Mouse (Mus musculus): ENCODE results near the gene Bcl7c. TPM values are rescaled to one million over a fixed set of nuclear protein-coding genes. Genes with fewer than 3 reads are reported as not detected.
A peak's percentile ranks its signal among the peaks of the same experiment; 100 is the strongest.

Gene Bcl7c
- 65.9 and 79.1 TPM in 2 replicates for polyA plus RNA-seq (2014; fragmentation: Nextera tagmentation; extraction: Ambion mirVana)

DNA sequence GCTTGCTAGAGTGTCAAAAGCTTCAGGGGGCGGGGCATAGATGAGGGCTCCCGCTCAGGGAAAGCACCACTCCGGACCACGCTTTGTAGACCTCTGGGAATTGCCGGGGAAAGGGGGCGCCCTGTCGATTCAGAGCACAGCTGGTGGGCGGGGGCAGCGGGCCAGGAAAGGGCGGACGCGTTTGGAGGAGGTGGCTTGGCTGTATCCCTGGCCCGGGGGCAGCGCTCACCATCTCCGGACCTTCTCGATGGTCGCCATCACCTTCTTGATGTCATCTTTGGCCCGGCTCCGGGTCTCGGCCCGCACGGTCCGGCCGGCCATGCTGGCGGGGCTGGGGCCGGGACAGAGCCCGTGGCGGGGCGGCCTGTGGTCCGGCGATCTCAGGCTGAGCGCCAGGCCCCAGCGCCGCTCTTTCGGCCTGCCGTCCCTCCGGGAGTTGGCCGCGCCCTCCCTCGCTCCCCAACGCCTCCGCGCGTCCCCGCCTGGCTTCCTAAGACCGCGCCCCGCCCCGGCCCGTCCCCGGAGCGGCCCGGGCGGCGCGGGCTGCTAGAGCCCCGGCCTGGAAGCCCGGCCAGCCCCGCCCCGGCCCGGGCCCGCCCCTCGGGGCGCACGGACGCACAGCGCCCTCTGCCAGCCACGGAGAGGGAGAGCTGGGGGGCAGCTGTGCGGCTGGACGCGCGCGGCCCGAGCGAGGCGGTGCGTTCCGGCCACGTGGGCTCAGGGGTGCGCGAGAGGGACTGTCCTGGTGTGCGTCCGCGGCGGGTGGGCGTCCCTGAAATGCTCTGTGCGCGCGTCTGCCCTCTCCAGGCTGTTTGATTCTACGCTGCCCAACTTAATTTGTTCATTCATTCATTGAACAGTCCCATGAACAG is at the start of gene Bcl7c:
TSS of gene Bcl7c (minus strand) at position 727 of the 872 bp plus-strand sequence.
- Histone ChIP-seq H3K4me3 (ENCODE audit: low read length) (peak within 1 kb of the TSS; percentile 70), H3K4me1 (ENCODE audit: control insufficient read depth, insufficient read depth, low read length) (peaks cover 38% of the 10 kb centered on the region), H3K36me3 (ENCODE audit: control insufficient read depth, insufficient read depth, low read length) (peaks cover 33% of the 10 kb centered on the region), H3K27me3 (ENCODE audit: control insufficient read depth, insufficient read depth, low read length) (no peaks in the 10 kb centered on the region), H3K27ac (ENCODE audit: low read depth, low read length) (peak within 1 kb of the TSS; percentile 98), H3K4me2 (replicated peaks; ENCODE audit: low read depth, low read length) (peak within 1 kb of the TSS; percentile 67), H3K9me3 (ENCODE audit: control insufficient read depth, low read length) (no peaks in the 10 kb centered on the region), H3K9ac (ENCODE audit: low read depth, low read length) (peak within 1 kb of the TSS; percentile 82)
- peak; percentile 87 for ATAC-seq (ENCODE audit: low FRiP score, low TSS enrichment)
- WGBS: under 1% methylated on average over 68 of the region's 90 CpGs

DNA sequence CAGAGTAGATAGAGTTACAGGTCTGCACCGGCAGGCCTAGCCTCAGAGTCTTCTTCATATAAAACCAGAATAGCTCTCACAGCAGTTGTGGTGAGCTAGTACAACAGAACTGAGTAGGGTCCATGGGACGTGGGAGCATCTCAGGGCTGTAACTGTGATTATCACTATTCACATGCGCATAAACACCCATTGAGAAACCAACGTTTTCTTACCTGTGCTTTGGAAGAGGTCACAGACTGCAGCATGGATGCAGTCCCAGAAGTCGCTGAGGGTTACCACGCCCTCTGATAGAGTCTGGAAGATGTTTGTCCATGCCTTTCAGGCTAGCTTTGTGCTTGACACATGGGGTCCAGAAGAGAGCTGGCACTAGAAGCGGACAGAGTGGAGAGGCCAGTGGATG is 45.0 kb upstream of the Bcl7c start:
- no peak for ATAC-seq (ENCODE audit: low FRiP score, low TSS enrichment)
- H3K4me1 ChIP-seq (ENCODE audit: control insufficient read depth, insufficient read depth, low read length): 0 out of 2 replicates have a peak, but pooled peaks cover 8% of the 10 kb centered on the region
- no peak overlapping the region for H3K4me2 ChIP-seq (replicated peaks; ENCODE audit: low read depth, low read length)
- H3K4me3 ChIP-seq (ENCODE audit: low read length): no peak overlapping the region
- no peak overlapping the region for H3K9ac ChIP-seq (ENCODE audit: low read depth, low read length)
- no peak overlapping the region for H3K27ac ChIP-seq (ENCODE audit: low read depth, low read length)
- H3K27me3 ChIP-seq (ENCODE audit: control insufficient read depth, insufficient read depth, low read length): no peaks in the 10 kb centered on the region
- H3K9me3 ChIP-seq (ENCODE audit: control insufficient read depth, low read length): no peaks in the 10 kb centered on the region
- H3K36me3 ChIP-seq (ENCODE audit: control insufficient read depth, insufficient read depth, low read length): peaks cover 99% of the 10 kb centered on the region
- WGBS: 89% methylated on average over 7 of the region's 7 CpGs

DNA sequence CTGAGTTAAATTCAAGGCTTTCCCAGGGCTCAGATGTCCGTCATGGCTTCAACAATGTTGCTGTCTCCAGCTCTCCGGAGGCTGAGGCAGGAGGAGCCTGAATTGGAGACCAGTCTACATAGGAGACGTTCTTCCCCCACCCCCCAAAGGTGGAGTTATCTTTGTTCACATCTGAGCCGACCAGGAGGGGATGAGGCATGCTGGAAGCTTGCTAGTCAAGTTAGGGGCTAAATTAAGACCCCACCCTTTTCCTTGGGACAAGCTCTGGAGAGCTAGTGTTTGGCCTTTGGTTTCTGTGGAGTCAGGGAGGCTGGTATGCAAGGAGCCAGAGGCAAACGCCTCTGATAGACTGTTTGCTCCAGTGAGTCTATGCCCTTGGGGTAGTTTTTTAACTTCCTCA is 44.4 kb upstream of the Bcl7c start:
- H3K4me2 ChIP-seq (replicated peaks; ENCODE audit: low read depth, low read length): no peak overlapping the region
- H3K4me3 ChIP-seq (ENCODE audit: low read length): no peak overlapping the region
- peaks cover 8% of the 10 kb centered on the region; the same call in 1 of the 2 replicates for H3K4me1 ChIP-seq (ENCODE audit: control insufficient read depth, insufficient read depth, low read length)
- ATAC-seq (ENCODE audit: low FRiP score, low TSS enrichment): no peak
- no peaks in the 10 kb centered on the region for H3K27me3 ChIP-seq (ENCODE audit: control insufficient read depth, insufficient read depth, low read length)
- peaks cover 99% of the 10 kb centered on the region for H3K36me3 ChIP-seq (ENCODE audit: control insufficient read depth, insufficient read depth, low read length)
- no peak overlapping the region for H3K9ac ChIP-seq (ENCODE audit: low read depth, low read length)
- no peaks in the 10 kb centered on the region for H3K9me3 ChIP-seq (ENCODE audit: control insufficient read depth, low read length)
- H3K27ac ChIP-seq (ENCODE audit: low read depth, low read length): no peak overlapping the region
- 68% methylated on average over 5 of the region's 5 CpGs for WGBS

DNA sequence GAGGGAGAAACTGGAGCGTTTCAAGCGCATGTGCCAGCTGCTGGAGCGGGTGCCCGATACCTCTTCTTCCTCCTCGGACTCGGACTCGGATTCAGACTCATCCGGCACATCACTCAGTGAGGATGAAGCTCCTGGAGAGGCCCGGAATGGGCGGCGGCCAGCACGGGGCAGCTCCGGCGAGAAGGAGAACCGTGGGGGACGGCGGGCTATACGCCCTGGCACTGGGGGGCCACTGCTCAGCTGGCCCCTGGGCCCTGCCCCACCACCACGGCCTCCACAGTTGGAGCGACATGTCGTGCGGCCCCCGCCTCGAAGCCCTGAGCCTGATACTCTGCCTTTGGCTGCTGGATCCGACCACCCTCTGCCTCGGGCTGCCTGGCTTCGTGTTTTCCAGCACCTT is 43.3 kb upstream of the Bcl7c start:
- Histone ChIP-seq H3K9me3 (ENCODE audit: control insufficient read depth, low read length) (no peaks in the 10 kb centered on the region), H3K4me1 (ENCODE audit: control insufficient read depth, insufficient read depth, low read length) (peaks cover 16% of the 10 kb centered on the region), H3K9ac (ENCODE audit: low read depth, low read length) (no peak overlapping the region), H3K4me3 (ENCODE audit: low read length) (no peak overlapping the region), H3K27ac (ENCODE audit: low read depth, low read length) (no peak overlapping the region), H3K4me2 (replicated peaks; ENCODE audit: low read depth, low read length) (no peak overlapping the region), H3K27me3 (ENCODE audit: control insufficient read depth, insufficient read depth, low read length) (no peaks in the 10 kb centered on the region), H3K36me3 (ENCODE audit: control insufficient read depth, insufficient read depth, low read length) (peaks cover 92% of the 10 kb centered on the region)
- no peak for ATAC-seq (ENCODE audit: low FRiP score, low TSS enrichment)
- WGBS: 93% methylated on average over 27 of the region's 27 CpGs

DNA sequence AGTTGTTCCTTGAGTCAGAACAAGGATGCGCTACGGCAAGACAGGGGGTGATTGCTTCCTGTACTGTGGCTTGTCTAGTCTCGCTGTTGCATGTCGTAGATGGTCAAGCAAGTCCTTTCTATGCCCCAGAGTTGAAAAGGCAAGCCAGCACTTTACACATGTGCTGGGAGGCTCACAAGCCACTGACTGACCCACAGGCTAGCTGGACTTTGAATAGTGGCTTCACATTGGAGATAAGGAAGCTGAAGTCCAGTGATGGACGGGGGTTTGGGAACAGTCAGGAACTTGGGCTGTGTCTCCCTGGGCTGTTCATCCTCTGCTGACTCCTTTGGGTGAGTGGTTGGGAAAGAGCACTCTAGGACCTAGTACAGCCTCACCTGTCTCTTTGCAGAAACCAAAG is 42.9 kb upstream of the Bcl7c start:
- Histone ChIP-seq H3K4me3 (ENCODE audit: low read length) (no peak overlapping the region), H3K9me3 (ENCODE audit: control insufficient read depth, low read length) (no peaks in the 10 kb centered on the region), H3K27ac (ENCODE audit: low read depth, low read length) (no peak overlapping the region), H3K4me2 (replicated peaks; ENCODE audit: low read depth, low read length) (no peak overlapping the region), H3K9ac (ENCODE audit: low read depth, low read length) (no peak overlapping the region), H3K4me1 (ENCODE audit: control insufficient read depth, insufficient read depth, low read length) (peaks cover 16% of the 10 kb centered on the region), H3K27me3 (ENCODE audit: control insufficient read depth, insufficient read depth, low read length) (no peaks in the 10 kb centered on the region), H3K36me3 (ENCODE audit: control insufficient read depth, insufficient read depth, low read length) (peaks cover 87% of the 10 kb centered on the region)
- 95% methylated on average over 5 of the region's 5 CpGs for WGBS
- ATAC-seq (ENCODE audit: low FRiP score, low TSS enrichment): no peak

DNA sequence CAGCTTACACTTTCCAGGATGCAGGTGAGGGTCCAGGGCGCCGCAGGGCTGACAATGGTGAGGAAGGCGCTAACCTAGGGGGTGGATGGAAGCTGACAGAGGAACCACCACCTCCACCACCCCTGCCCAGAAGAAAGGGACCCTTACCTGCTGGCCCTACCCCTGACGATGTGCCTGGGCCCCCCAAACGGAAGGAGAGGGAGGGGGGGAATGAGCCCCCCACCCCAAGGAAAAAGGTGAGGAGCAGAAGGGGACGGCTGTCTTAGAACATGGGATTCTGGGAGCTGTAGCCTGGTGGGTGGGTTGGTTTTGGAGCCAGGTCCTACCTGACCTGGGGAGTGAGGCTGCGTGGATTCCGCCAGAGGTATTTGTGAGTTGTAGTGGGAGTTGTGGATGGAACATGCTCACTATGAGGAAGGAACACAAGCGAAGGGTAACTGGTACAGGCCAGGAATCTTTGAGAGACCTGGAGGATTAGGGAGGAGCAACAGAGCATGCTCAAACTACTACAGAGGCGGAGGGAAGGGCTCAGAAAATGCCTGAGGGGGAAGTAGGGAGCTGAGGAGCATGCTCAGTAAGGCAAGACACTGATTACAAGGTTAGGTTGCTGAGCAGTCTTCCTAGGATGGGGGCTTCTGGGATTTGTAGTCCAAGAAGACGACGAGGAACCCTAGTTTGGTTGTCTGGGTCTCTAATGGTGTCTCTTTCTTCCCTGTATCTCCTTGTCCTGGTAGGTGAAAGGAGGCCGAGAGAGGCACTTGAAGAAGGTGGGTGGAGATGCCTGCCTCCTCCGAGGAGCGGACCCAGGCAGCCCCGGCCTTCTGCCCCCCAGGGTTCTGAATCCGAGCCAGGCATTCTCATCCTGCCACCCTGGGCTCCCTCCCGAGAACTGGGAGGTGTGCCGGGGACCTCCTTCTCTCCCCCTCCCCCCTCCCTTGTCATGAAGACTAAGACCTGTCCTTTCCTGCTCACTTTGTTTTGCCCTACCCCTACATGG is 41.7 kb upstream of the Bcl7c start:
- Histone ChIP-seq H3K27ac (ENCODE audit: low read depth, low read length) (no peak overlapping the region), H3K4me3 (ENCODE audit: low read length) (no peak overlapping the region), H3K4me2 (replicated peaks; ENCODE audit: low read depth, low read length) (no peak overlapping the region), H3K9ac (ENCODE audit: low read depth, low read length) (no peak overlapping the region), H3K4me1 (ENCODE audit: control insufficient read depth, insufficient read depth, low read length) (peaks cover 16% of the 10 kb centered on the region), H3K27me3 (ENCODE audit: control insufficient read depth, insufficient read depth, low read length) (no peaks in the 10 kb centered on the region), H3K9me3 (ENCODE audit: control insufficient read depth, low read length) (no peaks in the 10 kb centered on the region), H3K36me3 (ENCODE audit: control insufficient read depth, insufficient read depth, low read length) (peaks cover 75% of the 10 kb centered on the region)
- 89% methylated on average over 19 of the region's 19 CpGs for WGBS
- ATAC-seq (ENCODE audit: low FRiP score, low TSS enrichment): no peak

DNA sequence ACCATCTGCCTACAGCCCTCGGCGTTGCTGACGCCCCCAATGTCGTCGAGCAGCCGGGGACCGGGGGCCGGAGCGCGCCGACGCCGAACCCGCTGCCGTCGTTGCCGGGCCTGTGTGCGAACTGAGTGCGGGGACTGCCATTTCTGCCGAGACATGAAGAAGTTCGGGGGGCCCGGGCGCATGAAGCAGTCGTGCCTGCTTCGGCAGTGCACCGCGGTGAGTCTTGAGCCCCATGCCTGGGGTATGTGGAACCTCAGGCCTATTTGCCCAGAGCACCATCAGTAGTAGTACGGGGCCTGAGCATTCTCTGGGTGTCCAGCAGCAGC is 39.5 kb upstream of the Bcl7c start:
- Histone ChIP-seq H3K27ac (ENCODE audit: low read depth, low read length) (no peak overlapping the region), H3K9me3 (ENCODE audit: control insufficient read depth, low read length) (no peaks in the 10 kb centered on the region), H3K4me2 (replicated peaks; ENCODE audit: low read depth, low read length) (peak overlapping the region; percentile 73), H3K9ac (ENCODE audit: low read depth, low read length) (peak overlapping the region; percentile 37; the same call in 1 of the 2 replicates), H3K27me3 (ENCODE audit: control insufficient read depth, insufficient read depth, low read length) (no peaks in the 10 kb centered on the region), H3K4me1 (ENCODE audit: control insufficient read depth, insufficient read depth, low read length) (peaks cover 15% of the 10 kb centered on the region), H3K36me3 (ENCODE audit: control insufficient read depth, insufficient read depth, low read length) (peaks cover 53% of the 10 kb centered on the region), H3K4me3 (ENCODE audit: low read length) (peak overlapping the region; percentile 91)
- ATAC-seq (ENCODE audit: low FRiP score, low TSS enrichment): no peak
- WGBS: 92% methylated on average over 28 of the region's 28 CpGs

DNA sequence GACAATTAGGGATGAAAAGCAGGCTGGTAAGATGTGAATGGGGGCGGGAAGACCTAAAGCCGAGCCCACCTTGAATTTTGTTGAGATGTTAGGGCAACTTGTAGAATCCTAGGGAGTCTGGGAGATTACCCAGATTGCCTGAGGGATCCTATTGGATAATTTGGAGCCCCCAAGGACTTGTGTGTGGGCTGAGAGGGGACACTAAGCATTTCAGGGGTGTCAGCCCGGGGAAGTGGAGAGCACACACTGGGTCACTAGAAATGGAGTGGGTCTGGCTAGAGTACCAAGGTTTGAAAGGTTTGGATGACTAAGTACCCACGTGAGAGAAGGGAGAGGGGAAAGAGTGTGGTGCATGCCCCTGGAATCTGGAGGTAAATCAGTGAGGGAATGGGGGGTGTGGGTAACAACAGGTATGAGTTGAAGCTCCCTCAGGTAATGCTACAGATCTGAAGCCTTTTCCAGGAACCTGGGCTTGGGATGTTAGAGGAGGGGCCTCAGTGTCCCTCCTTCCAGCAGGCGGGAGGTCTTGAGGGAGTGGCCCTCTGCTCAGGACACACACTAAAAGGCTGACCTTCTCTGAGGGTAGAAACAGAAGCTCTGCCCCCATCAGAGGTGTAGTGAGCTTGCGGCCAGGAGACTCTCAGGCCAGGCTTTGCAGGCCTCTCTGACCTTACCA is 39.0 kb upstream of the Bcl7c start:
- Histone ChIP-seq H3K4me3 (ENCODE audit: low read length) (peak overlapping the region; percentile 91), H3K27me3 (ENCODE audit: control insufficient read depth, insufficient read depth, low read length) (no peaks in the 10 kb centered on the region), H3K9ac (ENCODE audit: low read depth, low read length) (peak overlapping the region; percentile 92), H3K27ac (ENCODE audit: low read depth, low read length) (peak overlapping the region; percentile 97), H3K4me1 (ENCODE audit: control insufficient read depth, insufficient read depth, low read length) (peaks cover 11% of the 10 kb centered on the region), H3K36me3 (ENCODE audit: control insufficient read depth, insufficient read depth, low read length) (peaks cover 48% of the 10 kb centered on the region), H3K9me3 (ENCODE audit: control insufficient read depth, low read length) (no peaks in the 10 kb centered on the region), H3K4me2 (replicated peaks; ENCODE audit: low read depth, low read length) (peak overlapping the region; percentile 73)
- ATAC-seq (ENCODE audit: low FRiP score, low TSS enrichment): no peak
- 26% methylated on average over 6 of the region's 6 CpGs for WGBS

Measured in kidney, embryonic 14.5 days (tissue).